Mouse (Mus musculus) neutrophil, adult 5-6 weeks (primary cell): ENCODE measurements around the gene Trim56. TPM values are rescaled to one million over a fixed set of nuclear protein-coding genes. Genes with fewer than 3 reads are reported as not detected.

Source experiments
- ATAC-seq: fragments of 151-379, 151-347 bp; 2 replicates; pipeline ENCODE4 v1.8.0; 2017; ENCODE audit warnings: mild to moderate bottlenecking, moderate TSS enrichment; ENCODE audit not compliant: insufficient number of reproducible peaks, poor library complexity, low FRiP score, severe bottlenecking; ENCODE audit errors: extremely low read depth
- total RNA-seq: library from RNA; stranded (forward); fragments of 200-1000 nt; gene quantifications from 2 replicates; pipeline ENCODE4 v1.2.3, GENCODE M21; 2017

The Trim56 gene
- total RNA-seq, 1 experiment from 2014 or later, result 79.3 TPM

GRCm38 (mm10) chr5:137111542-137112408, 4.2 kb downstream of the Trim56 start:
- ATAC-seq, result no peak

- no peak for ATAC-seq
These were observed 5.1 kb downstream of the Trim56 start for GRCm38 (mm10) chr5:137110863-137111262.

GRCm38 (mm10) chr5:137109941-137110593, 5.9 kb downstream of the Trim56 start:
- ATAC-seq, result no peak

GRCm38 (mm10) chr5:137108111-137108510, 7.9 kb downstream of the Trim56 start:
- no peak for ATAC-seq

GRCm38 (mm10) chr5:137107670-137108069, 8.3 kb downstream of the Trim56 start:
- no peak for ATAC-seq

GRCm38 (mm10) chr5:137107024-137107423, 9.0 kb downstream of the Trim56 start:
- ATAC-seq, result peak; percentile 49; the same call in 1 of the 2 replicates

GRCm38 (mm10) chr5:137106434-137106833, 9.6 kb downstream of the Trim56 start:
- ATAC-seq, result no peak

GRCm38 (mm10) chr5:137103969-137104368, 12.0 kb downstream of the Trim56 start:
- no peak for ATAC-seq

- ATAC-seq, result no peak
These were observed 13.2 kb downstream of the Trim56 start for GRCm38 (mm10) chr5:137102575-137103522.

- no peak for ATAC-seq
These were observed 13.9 kb downstream of the Trim56 start for GRCm38 (mm10) chr5:137102078-137102477.

- no peak for ATAC-seq
These were observed 15.3 kb downstream of the Trim56 start for GRCm38 (mm10) chr5:137100660-137101059.

- ATAC-seq, result no peak
These were observed 17.6 kb downstream of the Trim56 start for GRCm38 (mm10) chr5:137098418-137098817.

- ATAC-seq, result no peak
These were observed 20.0 kb downstream of the Trim56 start for GRCm38 (mm10) chr5:137096037-137096436.

- no peak for ATAC-seq
These were observed 20.9 kb downstream of the Trim56 start for GRCm38 (mm10) chr5:137095135-137095534.

- no peak for ATAC-seq
These were observed 22.3 kb downstream of the Trim56 start for GRCm38 (mm10) chr5:137093720-137094119.

GRCm38 (mm10) chr5:137091560-137091959, 24.4 kb downstream of the Trim56 start:
- no peak for ATAC-seq

GRCm38 (mm10) chr5:137090870-137091269, 25.1 kb downstream of the Trim56 start:
- ATAC-seq, result no peak

- ATAC-seq, result no peak
These were observed 28.6 kb downstream of the Trim56 start for GRCm38 (mm10) chr5:137087410-137087809.

GRCm38 (mm10) chr5:137085731-137086130, 30.3 kb downstream of the Trim56 start:
- ATAC-seq, result no peak
